Mouse (Mus musculus) heart, postnatal 0 days (tissue): ENCODE measurements around the gene Aldh3a1. TPM values are rescaled to one million over a fixed set of nuclear protein-coding genes. Genes with fewer than 3 reads are reported as not detected.

Source experiments
- ATAC-seq: fragments of 200-750 bp; cut with Nextera tagmentation; 2 replicates; pipeline ENCODE4 v1.8.0; 2017; ENCODE audit warnings: low read depth, moderate number of reproducible peaks, moderate library complexity; ENCODE audit not compliant: insufficient read depth
- DNase-seq: peaks from one replicate; pipeline ENCODE4 v3.0.0-alpha.2; 2016; ENCODE audit warnings: low spot score
- H3K27ac ChIP-seq: fragments of 300-500 bp; sonication (generic); 2 replicates; pipeline ENCODE4 v1.5.1; 2014; ENCODE audit warnings: low read depth, mild to moderate bottlenecking
- H3K27me3 ChIP-seq: fragments of 300-500 bp; sonication (generic); 2 replicates; pipeline ENCODE4 v1.6.1; 2014; ENCODE audit warnings: low read length, mixed read lengths; ENCODE audit not compliant: control insufficient read depth, insufficient read depth
- H3K36me3 ChIP-seq: fragments of 300-500 bp; sonication (generic); replicated peaks from 2 replicates; pipeline ENCODE4 v1.6.1; 2014; ENCODE audit warnings: low read length, mixed read lengths; ENCODE audit not compliant: control insufficient read depth, insufficient read depth
- H3K4me1 ChIP-seq: fragments of 300-500 bp; sonication (generic); 2 replicates; pipeline ENCODE4 v1.6.1; 2014; ENCODE audit warnings: antibody characterized with exemption; ENCODE audit not compliant: control insufficient read depth, insufficient read depth
- H3K4me2 ChIP-seq: fragments of 300-500 bp; sonication (generic); 2 replicates; pipeline ENCODE4 v1.6.1; 2014; ENCODE audit warnings: low read depth, mild to moderate bottlenecking, low read length, moderate library complexity
- H3K4me3 ChIP-seq: fragments of 300-500 bp; sonication (generic); 2 replicates; pipeline ENCODE4 v1.5.1; 2014; ENCODE audit warnings: low read depth, low read length
- H3K9ac ChIP-seq: fragments of 300-500 bp; sonication (generic); replicated peaks from 2 replicates; pipeline ENCODE4 v1.6.1; 2014; ENCODE audit warnings: low read depth, low read length, mixed read lengths
- H3K9me3 ChIP-seq: fragments of 300-500 bp; sonication (generic); replicated peaks from 2 replicates; pipeline ENCODE4 v1.6.1; 2016; ENCODE audit warnings: low read length; ENCODE audit not compliant: control insufficient read depth
- CTCF ChIP-seq: IDR thresholded peaks from 2 replicates; pipeline ENCODE4 v1.5.1; 2016; ENCODE audit warnings: antibody characterized with exemption, control low read depth, low read depth
- EP300 ChIP-seq: IDR thresholded peaks from 2 replicates; pipeline ENCODE4 v1.6.1; 2016; ENCODE audit warnings: antibody characterized with exemption, low read depth
- WGBS: fragments of 180-500 bp; shearing (Covaris S2); extraction: QIAGEN DNeasy Blood & Tissue Kit; methylation state at CpG from one replicate; pipeline ENCODE4 v1.1.7; 2014; 5-methylcytosine and 5-hydroxymethylcytosine counted together
- polyA plus RNA-seq: library from polyadenylated mRNA; unstranded; fragments of >200 nt; fragmentation: Nextera tagmentation; extraction: Ambion mirVana; gene quantifications from 2 replicates; pipeline ENCODE4 v1.2.1, GENCODE M21; 2015
- total RNA-seq: library from RNA; depleted of rRNA; stranded (reverse); fragments of >200 nt; gene quantifications from 2 replicates; pipeline ENCODE4 v1.2.3, GENCODE M21; 2014; ENCODE audit warnings: low replicate concordance

The Aldh3a1 gene
- total and polyA plus RNA-seq, 2 experiments from 2014 or later: 0.42 TPM; not detected in 1

GRCm38 (mm10) chr11:61197935-61198334, 9.4 kb upstream of the Aldh3a1 start:
- TF ChIP-seq EP300 (no peak), CTCF (no peak)
- Histone ChIP-seq H3K27me3 (no peaks in the 10 kb centered on the region), H3K4me1 (no peaks in the 10 kb centered on the region), H3K9me3 (no peaks in the 10 kb centered on the region), H3K36me3 (no peaks in the 10 kb centered on the region), H3K27ac (no peak overlapping the region), H3K9ac (no peak overlapping the region), H3K4me2 (no peak overlapping the region), H3K4me3 (no peak overlapping the region)
- DNase-seq (no peak), ATAC-seq (no peak)

- Histone ChIP-seq H3K36me3 (no peaks in the 10 kb centered on the region), H3K9me3 (no peaks in the 10 kb centered on the region), H3K27me3 (no peaks in the 10 kb centered on the region), H3K4me3 (no peak overlapping the region), H3K4me2 (no peak overlapping the region), H3K9ac (no peak overlapping the region), H3K27ac (no peak overlapping the region), H3K4me1 (no peaks in the 10 kb centered on the region)
- no peak for ATAC-seq
- no peak for TF ChIP-seq CTCF
- TF ChIP-seq EP300: no peak
- WGBS: 65% methylated on average over 4 of the region's 4 CpGs
- no peak for DNase-seq
These were observed 7.5 kb upstream of the Aldh3a1 start for GRCm38 (mm10) chr11:61199620-61200362.

GRCm38 (mm10) chr11:61202186-61202585, 5.2 kb upstream of the Aldh3a1 start:
- H3K4me1 ChIP-seq: no peaks in the 10 kb centered on the region
- no peak overlapping the region for H3K4me3 ChIP-seq
- no peaks in the 10 kb centered on the region for H3K27me3 ChIP-seq
- H3K9ac ChIP-seq: no peak overlapping the region
- no peak overlapping the region for H3K4me2 ChIP-seq
- TF ChIP-seq EP300 (no peak), CTCF (no peak)
- H3K27ac ChIP-seq: no peak overlapping the region
- DNase-seq (no peak), ATAC-seq (no peak)
- 78% methylated on average over 6 of the region's 6 CpGs for WGBS
- no peaks in the 10 kb centered on the region for H3K9me3 ChIP-seq
- no peaks in the 10 kb centered on the region for H3K36me3 ChIP-seq

- WGBS: 70% methylated on average over 2 of the region's 2 CpGs
These were observed 4.5 kb upstream of the Aldh3a1 start for GRCm38 (mm10) chr11:61202810-61203209.

GRCm38 (mm10) chr11:61205167-61205950, 2.0 kb upstream of the Aldh3a1 start:
- ATAC-seq (no peak), DNase-seq (no peak)
- Histone ChIP-seq H3K9me3 (no peaks in the 10 kb centered on the region), H3K4me2 (no peak overlapping the region), H3K4me1 (peaks cover 11% of the 10 kb centered on the region), H3K27ac (no peak overlapping the region), H3K4me3 (no peak overlapping the region), H3K36me3 (no peaks in the 10 kb centered on the region), H3K27me3 (peaks cover 7% of the 10 kb centered on the region; the same call in 1 of the 2 replicates), H3K9ac (no peak overlapping the region)
- WGBS: 85% methylated on average over 10 of the region's 10 CpGs
- TF ChIP-seq EP300: no peak
- no peak for TF ChIP-seq CTCF

More at GRCm38 (mm10) chr11:61202810-61203209, 4.5 kb upstream of the Aldh3a1 start:
- Histone ChIP-seq H3K27me3 (no peaks in the 10 kb centered on the region), H3K9me3 (no peaks in the 10 kb centered on the region), H3K27ac (no peak overlapping the region), H3K9ac (no peak overlapping the region), H3K4me1 (peaks cover under 1% of the 10 kb centered on the region; the same call in 1 of the 2 replicates), H3K4me3 (no peak overlapping the region), H3K4me2 (no peak overlapping the region), H3K36me3 (no peaks in the 10 kb centered on the region)
- ATAC-seq (no peak), DNase-seq (no peak)
- TF ChIP-seq CTCF (no peak), EP300 (no peak)
